Comparison of ENCODE assay signal across 11 mouse cellular contexts in genomic region chr13:81210516-81210915, GRCm38 (mm10).
A peak's percentile ranks its signal among the peaks of the same experiment; 100 is the strongest.
DNase-seq lines count a peak whose midpoint lies in the region.
"Had no signal": no experiment of that assay in that cellular context is flagged by ENCODE, and none has a peak within 500 bp of the region (broad histone marks: within the 10 kb centered on the region; RNA-seq: fewer than 3 reads in every experiment).

No protein-coding gene starts in this region.

- DNase-seq in adrenal gland, adult 8-10 months: peak; percentile 26
- DNase-seq in adrenal gland, adult 18-20 months (ENCODE audit: low spot score in 2 of 2): no peak
- DNase-seq in adrenal gland, postnatal 36 days: peak; percentile 32 to 35
- no peak for DNase-seq in adrenal gland, postnatal 4 days (ENCODE audit: low spot score in 2 of 2)
- DNase-seq: cerebellum, adult 11 months; cerebellum, adult 18-20 months; cerebellum, adult 8-10 months; cerebellum, adult 9-11 months; cerebellum, postnatal 14 days; cerebellum, postnatal 36 days; embryo, embryonic 11 days had no signal

Comparison
In these comparisons a context has a peak if more than half of its experiments do, and no peak if none do; other contexts are left out.
1. DNase-seq: peak in adrenal gland, adult 8-10 months (single experiment) and adrenal gland, postnatal 36 days (2 of 2); none in adrenal gland, adult 18-20 months (0 of 2) and adrenal gland, postnatal 4 days (0 of 2).